Mouse (Mus musculus): Measurements from ENCODE around the gene Rabepk. TPM values are rescaled to one million over a fixed set of nuclear protein-coding genes. Genes with fewer than 3 reads are reported as not detected.

Rabepk gene
- polyA plus RNA-seq, 1 experiment from 2014 or later, result 19.6 TPM

DNA sequence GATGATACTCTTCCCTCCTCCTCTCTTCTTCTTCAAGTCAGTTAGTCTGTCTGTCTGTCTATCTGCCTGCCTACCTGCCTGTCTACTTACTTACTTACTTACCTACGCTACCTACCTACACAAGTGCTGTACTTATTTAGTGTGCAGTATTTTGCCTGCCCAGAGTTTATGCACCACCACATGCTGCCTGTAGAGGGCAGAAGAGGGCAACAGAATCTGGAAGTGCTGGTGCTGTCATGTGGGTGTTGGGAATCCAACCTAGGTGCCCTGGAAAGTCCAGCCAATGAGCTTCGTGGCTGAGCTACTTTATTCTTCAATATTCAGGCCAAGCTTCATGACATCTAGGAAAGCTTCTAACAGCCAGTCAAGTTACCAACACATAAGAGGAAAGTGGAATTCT lies 15.6 kb downstream of the Rabepk start:
- peak; percentile 89 for TF ChIP-seq CTCF (IDR thresholded peaks at IDR 0.05; ENCODE audit: low read depth)
- Histone ChIP-seq H3K27ac (ENCODE audit: low read depth, low read length) (no peak overlapping the region), H3K27me3 (replicated peaks; ENCODE audit: control insufficient read depth, insufficient read depth, low read length) (no peaks in the 10 kb centered on the region), H3K9ac (ENCODE audit: low read depth, low read length) (no peak overlapping the region), H3K9me3 (ENCODE audit: control insufficient read depth) (no peaks in the 10 kb centered on the region), H3K4me3 (ENCODE audit: low read depth, low read length) (no peak overlapping the region), H3K4me1 (replicated peaks; ENCODE audit: control insufficient read depth, insufficient read depth, low read length) (no peaks in the 10 kb centered on the region), H3K4me2 (replicated peaks; ENCODE audit: low read depth) (no peak overlapping the region), H3K36me3 (ENCODE audit: control insufficient read depth, insufficient read depth) (peaks cover 45% of the 10 kb centered on the region)
- 88% methylated on average over 2 of the region's 2 CpGs for WGBS
- no peak for ATAC-seq

DNA sequence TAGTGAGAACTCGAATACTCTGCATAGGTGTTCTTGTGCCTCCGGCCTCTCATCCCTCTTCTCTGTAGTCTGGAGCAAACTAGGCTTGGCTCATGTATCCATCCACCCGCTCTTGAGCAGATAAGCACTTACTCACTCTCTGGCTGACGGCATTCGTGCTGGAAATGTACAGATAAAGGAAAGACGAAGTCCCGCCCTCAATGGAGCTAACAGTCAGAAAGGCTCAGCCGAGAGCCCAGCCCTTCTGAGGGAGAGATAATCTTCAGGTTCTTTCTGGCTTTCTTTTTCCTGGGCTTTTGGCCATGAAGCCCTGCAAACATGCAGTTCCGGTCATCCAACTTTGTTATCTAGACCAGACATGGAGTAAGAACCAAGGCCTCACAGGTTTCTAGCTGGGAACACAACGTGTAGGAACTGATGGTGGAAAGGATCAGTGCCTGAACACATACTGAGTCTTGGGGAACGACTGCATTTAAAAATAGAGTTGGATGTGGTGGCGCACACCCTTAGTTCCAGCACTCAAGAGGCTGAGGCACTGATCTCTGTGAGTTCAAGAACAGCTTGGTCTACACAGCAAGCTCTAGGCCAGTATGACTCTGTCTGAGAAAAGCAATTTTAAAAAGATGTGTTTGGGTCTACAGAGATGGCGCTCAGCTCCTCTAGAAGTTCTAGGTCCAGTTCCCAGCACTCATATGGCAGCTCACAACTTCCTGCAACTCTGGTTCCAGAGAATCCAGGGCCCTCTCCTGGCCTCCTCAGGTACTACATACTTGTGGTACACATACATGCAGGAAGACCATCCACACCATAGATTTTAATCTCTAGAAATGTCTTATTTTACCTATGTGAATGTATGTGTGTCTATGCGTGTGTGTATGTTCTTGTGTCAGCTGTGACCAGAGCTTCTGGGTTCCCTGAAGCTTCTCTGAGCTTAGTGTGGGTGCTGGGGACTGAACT lies 16.4 kb downstream of the Rabepk start:
- H3K27ac ChIP-seq (ENCODE audit: low read depth, low read length), result no peak overlapping the region
- ATAC-seq, result peak; percentile 57; the same call in 1 of the 2 replicates
- no peaks in the 10 kb centered on the region for H3K9me3 ChIP-seq (ENCODE audit: control insufficient read depth)
- 65% methylated on average over 14 of the region's 14 CpGs for WGBS
- H3K4me3 ChIP-seq (ENCODE audit: low read depth, low read length), result no peak overlapping the region
- no peaks in the 10 kb centered on the region for H3K4me1 ChIP-seq (replicated peaks; ENCODE audit: control insufficient read depth, insufficient read depth, low read length)
- H3K36me3 ChIP-seq (ENCODE audit: control insufficient read depth, insufficient read depth), result peaks cover 52% of the 10 kb centered on the region
- H3K27me3 ChIP-seq (replicated peaks; ENCODE audit: control insufficient read depth, insufficient read depth, low read length), result no peaks in the 10 kb centered on the region
- H3K4me2 ChIP-seq (replicated peaks; ENCODE audit: low read depth), result no peak overlapping the region
- H3K9ac ChIP-seq (ENCODE audit: low read depth, low read length), result no peak overlapping the region
- no peak for TF ChIP-seq CTCF (IDR thresholded peaks at IDR 0.05; ENCODE audit: low read depth)

DNA sequence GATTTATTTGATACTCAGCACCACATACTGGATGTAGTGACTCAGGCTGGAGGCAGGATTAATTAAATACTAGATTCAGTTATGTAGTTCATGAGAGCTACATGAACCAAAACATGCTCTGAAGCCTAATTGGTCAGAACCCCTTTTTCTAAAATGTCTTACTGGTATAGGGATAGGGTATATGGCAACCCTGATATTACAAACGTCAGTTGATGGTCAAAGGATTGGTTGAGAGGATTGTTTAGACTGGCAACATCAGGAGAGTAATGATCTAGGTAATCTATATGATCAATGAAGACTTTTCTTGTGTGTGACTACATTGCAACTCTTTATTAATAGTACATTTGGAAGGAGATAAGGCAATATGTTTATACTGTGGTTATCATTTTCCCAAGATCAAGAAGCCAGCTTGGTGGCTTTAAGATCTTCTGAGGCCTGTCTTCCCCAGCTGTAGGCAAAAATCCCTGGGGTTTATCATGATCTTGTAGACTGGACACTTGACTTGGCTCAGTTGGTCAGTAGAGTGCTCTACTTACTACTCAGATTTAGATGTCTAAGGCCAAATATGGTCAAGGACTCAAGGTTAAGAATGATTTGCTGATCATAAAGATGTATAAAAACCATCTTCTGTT lies 22.4 kb downstream of the Rabepk start:
- Histone ChIP-seq H3K36me3 (ENCODE audit: control insufficient read depth, insufficient read depth) (peaks cover 62% of the 10 kb centered on the region), H3K9me3 (ENCODE audit: control insufficient read depth) (no peaks in the 10 kb centered on the region), H3K27ac (ENCODE audit: low read depth, low read length) (no peak overlapping the region), H3K27me3 (replicated peaks; ENCODE audit: control insufficient read depth, insufficient read depth, low read length) (no peaks in the 10 kb centered on the region), H3K4me1 (replicated peaks; ENCODE audit: control insufficient read depth, insufficient read depth, low read length) (0 out of 2 replicates have a peak, but pooled peaks cover 7% of the 10 kb centered on the region), H3K4me3 (ENCODE audit: low read depth, low read length) (no peak overlapping the region), H3K9ac (ENCODE audit: low read depth, low read length) (no peak overlapping the region), H3K4me2 (replicated peaks; ENCODE audit: low read depth) (0 out of 2 replicates have a peak overlapping the region, but pooled peaks have one; percentile 33)
- TF ChIP-seq CTCF (IDR thresholded peaks at IDR 0.05; ENCODE audit: low read depth), result no peak
- no peak for ATAC-seq
- 52% methylated on average over 1 of the region's 1 CpGs for WGBS

DNA sequence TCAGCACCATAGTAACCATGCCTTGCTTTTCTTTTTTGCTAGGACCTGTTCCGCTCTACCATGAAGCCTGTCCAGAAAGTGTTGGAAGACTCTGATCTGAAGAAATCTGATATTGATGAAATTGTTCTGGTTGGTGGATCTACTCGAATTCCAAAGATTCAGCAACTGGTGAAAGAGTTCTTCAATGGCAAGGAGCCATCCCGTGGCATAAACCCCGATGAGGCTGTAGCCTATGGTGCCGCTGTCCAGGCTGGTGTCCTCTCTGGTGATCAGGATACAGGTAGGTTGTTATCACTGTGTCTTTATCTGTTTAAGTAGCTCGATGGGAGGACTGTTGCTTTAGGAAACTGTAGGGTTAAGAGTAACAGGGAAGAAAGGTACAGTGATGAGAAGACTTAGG lies 25.2 kb downstream of the Rabepk start:
- Histone ChIP-seq H3K36me3 (ENCODE audit: control insufficient read depth, insufficient read depth) (peaks cover 58% of the 10 kb centered on the region), H3K9ac (ENCODE audit: low read depth, low read length) (no peak overlapping the region), H3K27me3 (replicated peaks; ENCODE audit: control insufficient read depth, insufficient read depth, low read length) (no peaks in the 10 kb centered on the region), H3K9me3 (ENCODE audit: control insufficient read depth) (no peaks in the 10 kb centered on the region), H3K27ac (ENCODE audit: low read depth, low read length) (peak overlapping the region; percentile 15; the same call in 1 of the 2 replicates), H3K4me3 (ENCODE audit: low read depth, low read length) (0 out of 2 replicates have a peak overlapping the region, but pooled peaks have one; percentile 16), H3K4me2 (replicated peaks; ENCODE audit: low read depth) (peak overlapping the region; percentile 70), H3K4me1 (replicated peaks; ENCODE audit: control insufficient read depth, insufficient read depth, low read length) (0 out of 2 replicates have a peak, but pooled peaks cover 12% of the 10 kb centered on the region)
- WGBS, result 68% methylated on average over 6 of the region's 6 CpGs
- no peak for TF ChIP-seq CTCF (IDR thresholded peaks at IDR 0.05; ENCODE audit: low read depth)
- no peak for ATAC-seq

DNA sequence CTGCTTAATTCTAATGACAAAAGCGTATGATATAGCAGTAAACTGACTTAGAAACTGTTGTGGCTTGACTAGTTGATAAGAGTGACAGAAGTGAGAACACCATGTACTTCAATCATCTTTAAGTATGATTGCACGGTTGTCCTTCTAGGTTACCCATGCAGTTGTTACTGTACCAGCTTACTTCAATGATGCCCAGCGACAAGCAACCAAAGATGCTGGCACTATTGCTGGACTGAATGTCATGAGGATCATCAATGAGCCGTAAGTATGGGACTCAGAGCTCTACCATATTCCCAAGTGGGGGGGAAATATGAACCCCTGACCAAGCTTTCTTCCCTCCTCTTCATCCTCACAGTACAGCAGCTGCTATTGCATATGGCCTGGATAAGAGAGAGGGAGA lies 26.0 kb downstream of the Rabepk start:
- Histone ChIP-seq H3K27me3 (replicated peaks; ENCODE audit: control insufficient read depth, insufficient read depth, low read length) (no peaks in the 10 kb centered on the region), H3K4me3 (ENCODE audit: low read depth, low read length) (peak overlapping the region; percentile 87; the same call in 1 of the 2 replicates), H3K4me1 (replicated peaks; ENCODE audit: control insufficient read depth, insufficient read depth, low read length) (0 out of 2 replicates have a peak, but pooled peaks cover 12% of the 10 kb centered on the region), H3K9me3 (ENCODE audit: control insufficient read depth) (no peaks in the 10 kb centered on the region), H3K27ac (ENCODE audit: low read depth, low read length) (no peak overlapping the region; the same call in 1 of the 2 replicates), H3K36me3 (ENCODE audit: control insufficient read depth, insufficient read depth) (peaks cover 51% of the 10 kb centered on the region), H3K4me2 (replicated peaks; ENCODE audit: low read depth) (peak overlapping the region; percentile 70), H3K9ac (ENCODE audit: low read depth, low read length) (no peak overlapping the region)
- TF ChIP-seq CTCF (IDR thresholded peaks at IDR 0.05; ENCODE audit: low read depth), result no peak
- ATAC-seq, result no peak
- 63% methylated on average over 4 of the region's 4 CpGs for WGBS
